Mouse (Mus musculus) hindbrain, embryonic 10.5 days (tissue): ENCODE data around the gene 4930412O13Rik. TPM values are rescaled to one million over a fixed set of nuclear protein-coding genes. Genes with fewer than 3 reads are reported as not detected.

ENCODE experiments used
- DNase-seq: peaks from one replicate; pipeline ENCODE4 v3.0.0-alpha.2; 2017; ENCODE audit warnings: low spot score
- H3K27ac ChIP-seq: fragments of 300-500 bp; sonication (generic); 2 replicates; pipeline ENCODE4 v1.5.1; 2016; ENCODE audit warnings: mild to moderate bottlenecking, moderate library complexity
- H3K27me3 ChIP-seq: fragments of 300-500 bp; sonication (generic); 2 replicates; pipeline ENCODE4 v1.6.1; 2016; ENCODE audit warnings: mild to moderate bottlenecking; ENCODE audit not compliant: poor library complexity, insufficient read depth, severe bottlenecking
- H3K36me3 ChIP-seq: fragments of 300-500 bp; sonication (generic); 2 replicates; pipeline ENCODE4 v1.6.1; 2016; ENCODE audit warnings: mild to moderate bottlenecking, moderate library complexity
- H3K4me1 ChIP-seq: fragments of 300-500 bp; sonication (generic); replicated peaks from 2 replicates; pipeline ENCODE4 v1.6.1; 2016; ENCODE audit warnings: mild to moderate bottlenecking
- H3K4me3 ChIP-seq: fragments of 300-500 bp; sonication (generic); 2 replicates; pipeline ENCODE4 v1.5.1; 2016; ENCODE audit warnings: mild to moderate bottlenecking, moderate library complexity
- H3K9me3 ChIP-seq: fragments of 300-500 bp; sonication (generic); 2 replicates; pipeline ENCODE4 v1.6.1; 2016; ENCODE audit warnings: mild to moderate bottlenecking, moderate library complexity
- WGBS: fragments of 180-500 bp; shearing (Covaris S2); methylation state at CpG from one replicate; pipeline ENCODE4 v1.1.7; 2016; 5-methylcytosine and 5-hydroxymethylcytosine counted together
- polyA plus RNA-seq: library from polyadenylated mRNA; unstranded; fragments of >200 nt; fragmentation: Nextera tagmentation; extraction: Ambion mirVana; gene quantifications from 2 replicates; pipeline ENCODE4 v1.2.1, GENCODE M21; 2016

Gene 4930412O13Rik
- polyA plus RNA-seq, 1 experiment from 2014 or later = 1.0 TPM

DNA sequence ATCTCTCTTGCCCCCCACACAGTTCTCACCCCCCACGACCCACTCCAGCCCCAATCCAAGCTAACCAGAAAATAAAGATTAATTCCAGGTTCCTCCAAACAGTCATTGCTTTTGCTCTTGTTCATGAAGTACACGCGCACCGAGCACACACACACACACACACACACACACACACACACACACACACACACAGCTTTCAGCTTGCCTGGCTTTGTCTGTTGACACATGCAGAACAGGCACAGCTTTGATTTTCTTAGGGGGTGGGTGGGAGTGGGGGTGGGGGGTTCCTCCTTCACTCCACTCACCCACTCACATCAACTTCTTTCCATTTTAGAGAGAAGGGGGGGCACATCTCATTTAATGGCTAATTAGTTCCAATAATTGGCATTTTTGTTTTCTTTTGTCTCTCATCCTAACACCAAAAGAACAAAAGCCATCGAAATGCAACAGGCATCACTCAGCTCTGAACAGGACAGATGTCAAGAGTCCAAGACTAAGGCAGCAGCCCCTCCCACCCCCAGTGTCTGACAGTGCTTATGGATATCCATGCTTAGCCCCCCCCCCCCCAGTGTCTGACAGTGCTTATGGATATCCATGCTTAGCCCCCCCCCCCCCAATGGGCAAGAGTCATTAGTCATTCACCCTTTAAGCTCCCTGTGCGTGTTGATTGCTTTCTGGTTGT, 12.4 kb downstream of the 4930412O13Rik start:
- Histone ChIP-seq H3K4me3 (no peak overlapping the region), H3K4me1 (peaks cover 44% of the 10 kb centered on the region), H3K9me3 (peaks cover 3% of the 10 kb centered on the region; the same call in 1 of the 2 replicates), H3K27me3 (peaks cover 97% of the 10 kb centered on the region), H3K36me3 (no peaks in the 10 kb centered on the region), H3K27ac (no peak overlapping the region)
- WGBS = under 1% methylated on average over 6 of the region's 6 CpGs
- peak; percentile 57 for DNase-seq

DNA sequence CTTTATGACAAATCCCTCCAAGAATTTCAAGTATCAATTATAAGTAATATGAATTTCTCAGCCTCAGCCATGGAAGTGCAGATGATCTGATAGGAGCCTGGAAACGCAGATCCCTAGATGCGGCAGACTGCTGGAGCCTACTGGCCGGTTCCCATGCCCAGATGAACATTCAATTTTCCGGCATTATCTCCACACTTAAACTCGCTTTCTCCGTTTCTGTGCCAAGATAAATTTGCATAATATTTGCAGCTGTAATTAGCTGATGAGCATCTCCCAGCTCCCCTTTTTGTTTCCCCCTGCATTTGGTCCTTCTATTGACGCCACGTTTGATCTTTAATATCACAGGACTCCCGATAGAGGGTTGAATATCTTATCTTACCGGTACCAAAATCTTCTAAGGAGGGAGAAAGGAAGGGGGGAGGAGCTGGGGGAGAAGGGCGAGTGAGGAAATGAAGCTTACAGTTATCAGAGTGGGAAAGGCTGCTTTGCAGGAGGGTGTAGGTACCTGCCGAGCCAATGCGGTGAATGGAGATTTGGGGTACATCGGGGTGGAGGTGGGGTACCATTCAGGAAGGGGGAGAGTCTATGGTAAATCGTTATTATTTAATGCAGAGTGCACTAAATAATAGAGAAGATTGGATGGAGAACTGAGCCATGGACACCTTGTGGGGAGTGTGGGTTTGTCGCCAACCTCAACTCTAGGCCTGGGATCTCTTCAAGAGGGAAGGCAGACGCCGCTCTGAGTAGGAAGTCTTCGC, 14.0 kb downstream of the 4930412O13Rik start:
- Histone ChIP-seq H3K27me3 (peaks cover 97% of the 10 kb centered on the region), H3K27ac (no peak overlapping the region), H3K4me3 (no peak overlapping the region), H3K9me3 (peaks cover 2% of the 10 kb centered on the region; the same call in 1 of the 2 replicates), H3K36me3 (no peaks in the 10 kb centered on the region), H3K4me1 (peaks cover 36% of the 10 kb centered on the region)
- no peak for DNase-seq
- WGBS = under 1% methylated on average over 19 of the region's 19 CpGs

DNA sequence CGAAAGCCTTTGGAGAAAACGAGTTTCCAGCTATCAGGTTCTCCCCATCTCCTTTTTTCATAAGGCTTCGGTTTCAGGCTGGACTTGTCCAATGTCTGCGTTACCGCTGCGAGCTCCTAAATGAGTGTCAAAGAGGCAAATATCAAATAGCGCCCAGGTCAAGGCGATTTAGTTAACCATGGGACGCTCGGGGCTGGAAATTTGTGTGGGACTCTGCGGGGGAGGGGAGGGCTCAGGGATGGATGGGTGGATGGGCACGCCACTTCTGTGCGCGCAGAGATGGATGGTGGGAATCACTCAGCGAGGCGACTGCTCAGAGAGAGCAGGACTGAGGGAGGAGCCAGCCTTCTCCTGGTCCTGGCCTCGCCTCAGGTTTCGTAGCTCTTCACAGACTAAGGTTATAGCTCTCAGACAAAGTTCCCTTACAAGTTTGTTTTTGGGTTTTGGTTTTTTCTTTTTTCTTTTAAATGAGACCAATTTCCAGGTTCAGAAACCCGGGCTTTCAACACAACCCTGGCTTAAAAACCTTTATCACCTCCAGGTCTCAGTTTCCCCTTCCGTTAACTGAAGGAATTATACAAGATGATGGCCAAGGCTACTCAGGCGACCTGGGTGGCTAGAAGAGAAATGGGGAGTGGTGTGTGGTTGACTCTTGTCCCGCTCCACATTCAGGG, 15.2 kb downstream of the 4930412O13Rik start:
- Histone ChIP-seq H3K36me3 (no peaks in the 10 kb centered on the region), H3K4me3 (peak overlapping the region; percentile 23), H3K4me1 (peaks cover 36% of the 10 kb centered on the region), H3K27me3 (peaks cover 94% of the 10 kb centered on the region), H3K9me3 (no peaks in the 10 kb centered on the region), H3K27ac (no peak overlapping the region)
- peak; percentile 48 for DNase-seq
- WGBS = under 1% methylated on average over 22 of the region's 22 CpGs

DNA sequence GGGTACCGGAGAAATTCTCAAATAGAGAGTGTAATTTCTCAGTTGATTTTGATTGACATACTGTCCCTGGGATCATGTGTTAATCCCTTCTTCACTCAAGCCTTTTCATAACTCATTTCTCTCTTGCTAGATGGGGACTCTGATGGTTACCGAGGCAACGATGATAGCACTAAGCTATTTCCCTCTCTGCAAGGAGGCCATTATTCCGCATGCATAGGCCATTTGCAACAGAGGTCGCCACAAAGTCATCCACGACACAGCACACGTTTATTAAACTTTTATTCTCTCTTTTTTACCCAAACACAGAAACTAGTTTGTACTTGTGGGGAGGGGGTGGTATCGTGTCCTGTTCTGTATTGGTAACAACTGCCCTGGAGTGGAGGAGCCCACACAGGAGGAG, 16.8 kb downstream of the 4930412O13Rik start:
- Histone ChIP-seq H3K9me3 (no peaks in the 10 kb centered on the region), H3K36me3 (no peaks in the 10 kb centered on the region), H3K4me1 (peaks cover 36% of the 10 kb centered on the region), H3K27ac (no peak overlapping the region), H3K27me3 (peaks cover 88% of the 10 kb centered on the region), H3K4me3 (no peak overlapping the region)
- DNase-seq = no peak
- whole genome bisulfite sequencing = 5% methylated on average over 8 of the region's 8 CpGs

DNA sequence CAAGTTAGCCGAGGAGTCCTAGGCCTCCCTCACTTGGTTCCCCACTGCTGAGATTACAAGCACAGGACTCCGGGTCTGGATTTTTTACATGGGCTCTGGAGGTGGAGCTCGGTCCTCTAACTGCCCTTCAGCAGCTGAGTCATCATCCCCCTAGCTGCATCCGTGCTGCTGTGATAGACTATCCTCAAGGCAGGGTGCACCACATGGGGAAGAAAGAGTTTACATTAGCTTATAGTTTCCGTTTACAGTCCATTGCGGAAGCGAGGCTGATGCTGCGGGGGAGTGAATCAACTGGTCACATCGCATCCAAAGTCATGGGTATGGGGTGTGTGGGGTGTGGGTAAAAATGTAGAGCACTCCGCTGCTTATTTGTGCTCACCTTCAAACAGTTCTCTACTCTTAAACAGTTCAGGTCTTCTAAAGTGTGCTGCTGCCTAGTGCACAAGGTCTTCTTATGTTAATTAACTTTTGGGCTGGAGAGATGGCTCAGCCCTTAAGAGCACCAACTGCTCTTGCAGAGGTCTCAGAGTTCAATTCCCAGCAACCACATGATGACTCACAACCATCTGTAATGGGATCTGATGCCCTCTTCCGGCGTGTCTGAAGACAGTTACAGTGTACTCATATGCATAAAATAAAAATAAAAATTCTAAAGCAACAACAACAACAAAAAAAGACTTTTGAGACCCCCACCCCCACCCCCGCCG, 23.0 kb downstream of the 4930412O13Rik start:
- Histone ChIP-seq H3K4me3 (no peak overlapping the region), H3K4me1 (peaks cover 6% of the 10 kb centered on the region), H3K9me3 (no peaks in the 10 kb centered on the region), H3K36me3 (no peaks in the 10 kb centered on the region), H3K27ac (no peak overlapping the region), H3K27me3 (peaks cover 39% of the 10 kb centered on the region)
- 64% methylated on average over 14 of the region's 14 CpGs for WGBS
- DNase-seq = no peak

DNA sequence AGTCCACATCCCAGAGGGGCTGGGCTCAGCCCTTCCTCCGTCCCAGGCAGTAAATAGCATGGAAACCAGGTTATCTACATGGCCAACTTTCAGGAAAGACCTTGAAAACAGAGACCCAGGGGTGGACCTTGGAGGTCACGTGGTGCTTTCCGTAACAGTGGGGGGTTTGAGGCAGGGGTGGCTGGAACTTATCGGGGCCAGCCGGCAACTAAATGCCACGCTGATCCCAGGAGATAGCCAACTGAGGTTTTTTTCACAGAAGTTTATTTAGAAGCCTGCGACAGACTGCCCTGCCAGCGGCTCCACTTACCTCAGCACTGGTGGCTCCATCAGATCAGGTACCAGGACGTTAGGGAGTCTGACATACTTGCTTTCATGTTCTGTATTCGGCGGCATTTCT, 24.9 kb downstream of the 4930412O13Rik start:
- Histone ChIP-seq H3K36me3 (no peaks in the 10 kb centered on the region), H3K4me1 (peaks cover 6% of the 10 kb centered on the region), H3K9me3 (no peaks in the 10 kb centered on the region), H3K27ac (no peak overlapping the region), H3K27me3 (peaks cover 22% of the 10 kb centered on the region), H3K4me3 (peak overlapping the region; percentile 30)
- DNase-seq = peak; percentile 12
- 8% methylated on average over 11 of the region's 11 CpGs for WGBS

DNA sequence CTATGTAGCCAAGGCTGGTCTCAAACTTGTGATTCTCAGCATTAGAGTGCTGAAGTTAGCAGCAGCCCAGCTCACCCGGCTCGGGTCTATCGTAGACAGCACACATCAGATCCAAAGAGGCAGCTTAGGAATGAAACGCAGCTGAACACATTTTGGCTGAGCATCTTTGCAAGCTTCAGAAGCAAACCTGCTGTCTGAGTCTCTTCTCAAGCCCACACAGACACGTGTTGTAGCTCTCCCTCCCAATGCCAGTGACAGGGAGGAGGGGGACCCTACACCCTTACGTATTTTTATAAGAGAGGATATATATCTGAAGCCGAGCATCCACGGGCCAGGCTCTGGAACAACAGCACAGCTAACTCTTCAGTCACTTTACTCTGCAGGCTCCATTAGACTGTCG, 36.5 kb downstream of the 4930412O13Rik start:
- H3K27ac ChIP-seq = no peak overlapping the region
- peaks cover 37% of the 10 kb centered on the region for H3K36me3 ChIP-seq
- no peaks in the 10 kb centered on the region for H3K4me1 ChIP-seq
- H3K4me3 ChIP-seq = no peak overlapping the region
- H3K9me3 ChIP-seq = no peaks in the 10 kb centered on the region
- WGBS = 92% methylated on average over 9 of the region's 9 CpGs
- no peaks in the 10 kb centered on the region for H3K27me3 ChIP-seq
- no peak for DNase-seq

DNA sequence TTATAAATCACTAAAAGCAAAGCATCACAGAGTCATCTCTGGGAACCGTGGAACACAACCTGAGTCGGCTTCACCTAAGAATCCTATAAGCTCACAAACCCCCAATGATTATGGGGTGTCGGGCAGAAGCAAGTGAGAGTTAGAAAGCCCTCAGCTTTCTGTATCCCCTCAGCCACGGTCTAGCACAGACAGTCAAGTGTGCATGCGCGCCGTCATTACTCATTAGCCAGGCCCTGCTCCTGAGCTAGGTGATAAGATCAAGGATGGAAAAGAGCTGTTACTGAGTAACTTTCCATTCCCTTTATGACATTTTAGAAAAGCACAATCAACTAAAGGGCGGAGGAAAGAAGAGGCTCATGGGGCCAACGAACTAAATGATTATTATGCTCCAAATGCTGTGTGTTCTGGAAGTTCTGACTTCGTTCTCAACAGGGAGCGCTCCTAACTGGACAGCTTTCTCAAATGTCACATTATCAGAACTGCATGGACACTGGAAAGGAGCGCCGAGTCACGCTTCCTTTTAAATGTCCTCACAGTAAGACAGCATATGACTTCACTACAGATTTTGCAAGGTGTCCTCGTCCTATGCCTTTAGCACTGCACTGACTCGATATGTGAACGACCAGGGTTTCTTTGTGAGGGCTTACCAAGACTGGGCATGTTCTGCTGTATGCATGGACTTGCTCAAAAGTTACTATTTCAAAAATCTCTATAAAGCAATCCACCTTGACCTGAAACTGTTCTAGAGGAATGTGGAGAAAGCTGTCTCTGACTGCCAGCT, 37.8 kb downstream of the 4930412O13Rik start:
- DNase-seq = no peak
- Histone ChIP-seq H3K36me3 (peaks cover 48% of the 10 kb centered on the region), H3K27ac (no peak overlapping the region), H3K4me1 (no peaks in the 10 kb centered on the region), H3K27me3 (no peaks in the 10 kb centered on the region), H3K9me3 (no peaks in the 10 kb centered on the region), H3K4me3 (no peak overlapping the region)
- WGBS = 93% methylated on average over 17 of the region's 17 CpGs

DNA sequence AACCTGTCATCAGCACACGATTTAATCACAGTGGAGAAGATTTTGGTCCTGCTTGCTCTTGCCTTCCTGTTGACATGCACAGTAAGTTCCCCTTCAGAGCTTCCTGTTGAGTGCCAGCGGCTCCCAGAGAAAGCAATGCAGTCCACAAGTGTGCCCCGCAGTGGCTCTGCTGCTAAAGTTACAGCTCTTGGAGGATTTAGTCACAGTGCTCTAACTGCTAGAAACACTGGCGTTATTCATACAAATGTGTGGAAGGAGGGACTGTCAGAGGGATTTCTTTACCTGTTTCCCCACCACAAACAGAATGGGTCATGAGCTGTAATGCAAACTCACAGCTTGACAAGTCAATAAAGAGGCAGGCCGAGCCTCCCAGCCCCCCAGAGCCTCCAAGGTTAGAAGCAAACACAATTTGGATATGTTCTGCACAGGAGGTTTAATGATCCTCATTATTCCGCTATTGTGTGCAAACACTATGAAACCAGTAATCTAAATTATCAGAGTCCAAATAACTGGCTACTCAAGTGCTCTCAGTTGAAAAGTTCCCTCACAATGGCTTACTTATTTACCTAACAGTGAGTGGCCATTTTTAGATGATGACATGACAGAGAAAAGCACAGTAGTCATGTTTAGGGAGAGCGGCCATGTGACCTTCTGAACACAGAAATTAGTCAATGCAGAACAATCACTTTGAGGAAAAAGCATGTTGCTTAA, 45.3 kb downstream of the 4930412O13Rik start:
- no peak for DNase-seq
- WGBS = 56% methylated on average over 7 of the region's 7 CpGs
- H3K27ac ChIP-seq = no peak overlapping the region

DNA sequence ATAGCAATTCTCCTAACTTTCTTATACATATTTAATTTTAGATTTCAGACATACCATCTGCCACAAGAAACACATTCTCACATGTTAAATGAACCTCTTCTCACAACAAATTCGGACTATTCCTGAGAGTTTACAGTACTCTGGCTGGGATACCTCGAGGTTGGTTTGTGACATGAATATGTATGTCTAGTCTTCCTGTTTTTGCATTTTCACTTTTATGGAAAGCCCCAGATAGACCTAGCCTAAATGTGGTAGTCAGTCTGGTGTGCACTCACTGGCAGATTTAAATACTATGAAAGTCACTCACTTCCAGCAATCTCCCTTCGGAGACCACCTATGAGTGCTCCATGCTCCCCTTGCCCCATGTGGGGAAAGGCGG, 45.8 kb downstream of the 4930412O13Rik start:
- H3K36me3 ChIP-seq = peaks cover 23% of the 10 kb centered on the region
- H3K4me3 ChIP-seq = no peak overlapping the region
- 78% methylated on average over 4 of the region's 4 CpGs for WGBS
- H3K27me3 ChIP-seq = no peaks in the 10 kb centered on the region
- peaks cover 10% of the 10 kb centered on the region; the same call in 1 of the 2 replicates for H3K4me1 ChIP-seq
- DNase-seq = no peak
- no peaks in the 10 kb centered on the region for H3K9me3 ChIP-seq
- H3K27ac ChIP-seq = no peak overlapping the region

More for the DNA sequence above, 45.3 kb downstream of the 4930412O13Rik start:
- peaks cover 10% of the 10 kb centered on the region; the same call in 1 of the 2 replicates for H3K4me1 ChIP-seq
- peaks cover 25% of the 10 kb centered on the region for H3K36me3 ChIP-seq
- no peaks in the 10 kb centered on the region for H3K9me3 ChIP-seq
- H3K27me3 ChIP-seq = no peaks in the 10 kb centered on the region
- H3K4me3 ChIP-seq = no peak overlapping the region
